Mouse (Mus musculus) MEL (cell line): ENCODE measurements around the gene Krt33b.

ENCODE experiments used
- CHD1 ChIP-seq: IDR thresholded peaks from 2 replicates; pipeline ENCODE4 v1.6.1; 2012; ENCODE audit warnings: low read depth, mild to moderate bottlenecking, inconsistent platforms, low read length, improper control_type of control experiment
- CHD2 ChIP-seq: IDR thresholded peaks from 2 replicates; pipeline ENCODE4 v1.6.1; 2011; ENCODE audit warnings: low read length, improper control_type of control experiment
- CTCF ChIP-seq, 3 experiments: IDR thresholded peaks in 2 of 3; conservative IDR thresholded peaks in 1 of 3; 2 replicates each; pipeline ENCODE4 v1.5.1; 2011 to 2012; ENCODE audit warnings: low read length in 3 of 3, low read depth in 2 of 3, mild to moderate bottlenecking in 2 of 3, improper control_type of control experiment in 1 of 3, inconsistent platforms in 1 of 3, mixed read lengths in 1 of 3, moderate library complexity in 1 of 3; ENCODE audit not compliant: control insufficient read depth in 1 of 3, insufficient read depth in 1 of 3, poor library complexity in 1 of 3, severe bottlenecking in 1 of 3
- EP300 ChIP-seq, 2 experiments: IDR thresholded peaks; 2 replicates each; pipeline ENCODE4 v1.6.1; 2011; ENCODE audit warnings: improper control_type of control experiment in 2 of 2, low read length in 2 of 2, low read depth in 1 of 2, mild to moderate bottlenecking in 1 of 2
- GATA1 ChIP-seq: IDR thresholded peaks from 2 replicates; pipeline ENCODE4 v1.6.1; 2011; ENCODE audit warnings: low read depth, low read length, improper control_type of control experiment
- MXI1 ChIP-seq: IDR thresholded peaks from 2 replicates; pipeline ENCODE4 v1.6.1; 2011; ENCODE audit warnings: mild to moderate bottlenecking, low read depth, low read length, improper control_type of control experiment
- POLR2A ChIP-seq, 2 experiments: IDR thresholded peaks; 2 replicates each; pipeline ENCODE4 v1.6.1; 2011 to 2012; ENCODE audit warnings: low read length in 2 of 2, mild to moderate bottlenecking in 2 of 2, control low read depth in 1 of 2, improper control_type of control experiment in 1 of 2, low read depth in 1 of 2, moderate library complexity in 1 of 2; ENCODE audit not compliant: control insufficient read depth in 1 of 2, insufficient read depth in 1 of 2, poor library complexity in 1 of 2
- POLR2AphosphoS5 ChIP-seq: IDR thresholded peaks from 2 replicates; pipeline ENCODE4 v1.6.1; 2012; ENCODE audit warnings: low read depth, borderline replicate concordance, mild to moderate bottlenecking, inconsistent platforms, low read length, moderate library complexity, mixed read lengths
- ZNF384 ChIP-seq: IDR thresholded peaks from 2 replicates; pipeline ENCODE4 v1.6.1; 2012; ENCODE audit warnings: low read depth, mild to moderate bottlenecking, inconsistent platforms, low read length, improper control_type of control experiment

DNA sequence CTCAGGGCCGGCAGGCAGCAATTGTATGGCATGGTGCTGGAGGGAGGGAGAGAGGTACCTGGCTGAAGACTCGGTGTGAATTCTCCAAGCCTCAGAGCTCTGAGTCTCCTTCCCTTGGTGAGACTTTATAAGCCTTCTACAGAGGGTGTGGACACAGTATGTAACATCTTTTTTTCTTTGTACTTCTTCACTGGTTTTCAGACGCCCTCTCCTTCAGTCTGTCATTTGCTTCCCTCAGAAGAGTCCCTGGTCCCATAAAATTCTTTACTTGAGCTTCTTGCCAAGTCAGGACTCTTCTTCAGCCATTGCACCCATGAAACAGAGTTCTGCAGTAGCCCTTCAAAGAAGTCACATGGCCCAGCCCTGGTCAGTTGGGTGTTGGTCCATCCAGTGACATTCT is 20.8 kb upstream of the Krt33b start, which contains the start of gene Krt31:
- TF ChIP-seq CTCF (IDR thresholded peaks at IDR 0.05 in 2 of 3, conservative IDR thresholded peaks at IDR 0.05 in 1 of 3; ENCODE audit: control insufficient read depth in 1 of 3, insufficient read depth in 1 of 3, low read depth in 2 of 3, low read length in 3 of 3, poor library complexity in 1 of 3, severe bottlenecking in 1 of 3), result no peak
- no peak for TF ChIP-seq POLR2A (IDR thresholded peaks at IDR 0.05; ENCODE audit: control insufficient read depth in 1 of 2, insufficient read depth in 1 of 2, low read depth in 1 of 2, low read length in 2 of 2, poor library complexity in 1 of 2)
- no peak for TF ChIP-seq MXI1
- no peak for TF ChIP-seq POLR2AphosphoS5
- no peak for TF ChIP-seq EP300 (IDR thresholded peaks at IDR 0.05; ENCODE audit: low read depth in 1 of 2, low read length in 2 of 2)
- no peak for TF ChIP-seq CHD2
- TF ChIP-seq CHD1, result no peak
- TF ChIP-seq GATA1, result no peak
- no peak for TF ChIP-seq ZNF384
